Mouse (Mus musculus) limb, embryonic 15.5 days (tissue): ENCODE results near the gene Ttll4. TPM values are rescaled to one million over a fixed set of nuclear protein-coding genes. Genes with fewer than 3 reads are reported as not detected.

ENCODE experiments used
- ATAC-seq: fragments of 200-750 bp; cut with Nextera tagmentation; 2 replicates; pipeline ENCODE4 v1.8.0; 2017; ENCODE audit warnings: low read depth, moderate TSS enrichment; ENCODE audit not compliant: insufficient number of reproducible peaks, low FRiP score, low TSS enrichment
- H3K27ac ChIP-seq: fragments of 300-500 bp; sonication (generic); 2 replicates; pipeline ENCODE4 v1.5.1; 2015; ENCODE audit warnings: moderate library complexity, mild to moderate bottlenecking, inconsistent platforms
- H3K27me3 ChIP-seq: fragments of 300-500 bp; sonication (generic); 2 replicates; pipeline ENCODE4 v1.6.1; 2015; ENCODE audit warnings: inconsistent platforms
- H3K36me3 ChIP-seq: fragments of 300-500 bp; sonication (generic); 2 replicates; pipeline ENCODE4 v1.6.1; 2015; ENCODE audit warnings: inconsistent platforms
- H3K4me1 ChIP-seq: fragments of 300-500 bp; sonication (generic); 2 replicates; pipeline ENCODE4 v1.6.1; 2015; ENCODE audit warnings: inconsistent platforms
- H3K4me2 ChIP-seq: fragments of 300-500 bp; sonication (generic); 2 replicates; pipeline ENCODE4 v1.6.1; 2015; ENCODE audit warnings: mild to moderate bottlenecking, inconsistent platforms
- H3K4me3 ChIP-seq: fragments of 300-500 bp; sonication (generic); 2 replicates; pipeline ENCODE4 v1.5.1; 2015; ENCODE audit warnings: mild to moderate bottlenecking, inconsistent platforms
- H3K9ac ChIP-seq: fragments of 300-500 bp; sonication (generic); 2 replicates; pipeline ENCODE4 v1.6.1; 2015; ENCODE audit warnings: inconsistent platforms
- H3K9me3 ChIP-seq: fragments of 300-500 bp; sonication (generic); 2 replicates; pipeline ENCODE4 v1.6.1; 2016; ENCODE audit warnings: inconsistent platforms
- WGBS: fragments of 180-500 bp; shearing (Covaris S2); methylation state at CpG from one replicate; pipeline ENCODE4 v1.1.7; 2015; 5-methylcytosine and 5-hydroxymethylcytosine counted together
- polyA plus RNA-seq: library from polyadenylated mRNA; unstranded; fragments of >200 nt; fragmentation: Nextera tagmentation; extraction: Ambion mirVana; gene quantifications from 2 replicates; pipeline ENCODE4 v1.2.1, GENCODE M21; 2015

The Ttll4 gene
- polyA plus RNA-seq, 1 experiment from 2014 or later = 12.3 TPM

DNA sequence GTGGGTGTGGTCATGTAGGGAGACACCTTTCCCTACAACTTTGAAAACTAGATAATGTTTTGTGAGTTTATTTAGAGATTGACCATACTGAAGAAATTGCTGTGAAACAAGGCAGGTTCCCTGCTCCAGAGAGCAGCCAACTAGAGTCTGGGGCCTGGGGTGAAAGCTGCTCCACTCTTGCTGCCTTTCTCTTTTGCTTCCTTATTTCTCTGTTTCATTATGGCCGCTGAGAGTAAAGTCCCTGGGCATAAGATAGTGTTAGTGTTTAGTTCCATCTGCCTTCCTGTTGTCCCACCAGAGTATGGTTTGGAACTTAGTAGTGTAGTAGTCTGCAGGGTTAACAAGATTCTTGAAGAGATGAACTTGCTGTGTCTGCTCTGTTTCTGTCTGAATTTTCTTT lies 16.3 kb downstream of the Ttll4 start:
- WGBS = 78% methylated on average over 1 of the region's 1 CpGs
- H3K9ac ChIP-seq = no peak overlapping the region
- no peak for ATAC-seq
- peaks cover 52% of the 10 kb centered on the region for H3K36me3 ChIP-seq
- no peaks in the 10 kb centered on the region for H3K4me1 ChIP-seq
- no peaks in the 10 kb centered on the region for H3K9me3 ChIP-seq
- no peak overlapping the region for H3K4me2 ChIP-seq
- H3K27me3 ChIP-seq = no peaks in the 10 kb centered on the region
- no peak overlapping the region for H3K27ac ChIP-seq
- no peak overlapping the region for H3K4me3 ChIP-seq

DNA sequence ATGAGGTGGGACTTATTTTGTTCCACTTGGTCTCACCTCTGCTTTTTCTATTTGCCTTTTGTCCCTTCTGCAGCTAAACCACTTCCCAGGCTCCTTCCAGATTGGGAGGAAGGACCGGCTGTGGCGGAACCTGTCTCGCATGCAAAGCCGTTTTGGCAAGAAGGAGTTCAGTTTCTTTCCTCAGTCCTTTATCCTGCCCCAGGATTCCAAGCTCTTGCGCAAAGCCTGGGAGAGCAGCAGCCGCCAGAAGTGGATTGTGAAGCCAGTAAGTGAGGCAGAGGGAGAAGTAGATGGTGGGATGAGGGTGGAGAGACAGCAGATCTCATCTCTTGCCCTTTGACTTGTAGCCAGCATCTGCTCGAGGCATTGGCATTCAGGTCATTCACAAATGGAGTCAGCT lies 25.6 kb downstream of the Ttll4 start:
- Histone ChIP-seq H3K36me3 (peaks cover 81% of the 10 kb centered on the region), H3K9ac (no peak overlapping the region), H3K9me3 (no peaks in the 10 kb centered on the region), H3K4me1 (no peaks in the 10 kb centered on the region), H3K4me2 (no peak overlapping the region), H3K27ac (no peak overlapping the region), H3K27me3 (no peaks in the 10 kb centered on the region), H3K4me3 (no peak overlapping the region)
- ATAC-seq = no peak
- WGBS = 93% methylated on average over 7 of the region's 7 CpGs

DNA sequence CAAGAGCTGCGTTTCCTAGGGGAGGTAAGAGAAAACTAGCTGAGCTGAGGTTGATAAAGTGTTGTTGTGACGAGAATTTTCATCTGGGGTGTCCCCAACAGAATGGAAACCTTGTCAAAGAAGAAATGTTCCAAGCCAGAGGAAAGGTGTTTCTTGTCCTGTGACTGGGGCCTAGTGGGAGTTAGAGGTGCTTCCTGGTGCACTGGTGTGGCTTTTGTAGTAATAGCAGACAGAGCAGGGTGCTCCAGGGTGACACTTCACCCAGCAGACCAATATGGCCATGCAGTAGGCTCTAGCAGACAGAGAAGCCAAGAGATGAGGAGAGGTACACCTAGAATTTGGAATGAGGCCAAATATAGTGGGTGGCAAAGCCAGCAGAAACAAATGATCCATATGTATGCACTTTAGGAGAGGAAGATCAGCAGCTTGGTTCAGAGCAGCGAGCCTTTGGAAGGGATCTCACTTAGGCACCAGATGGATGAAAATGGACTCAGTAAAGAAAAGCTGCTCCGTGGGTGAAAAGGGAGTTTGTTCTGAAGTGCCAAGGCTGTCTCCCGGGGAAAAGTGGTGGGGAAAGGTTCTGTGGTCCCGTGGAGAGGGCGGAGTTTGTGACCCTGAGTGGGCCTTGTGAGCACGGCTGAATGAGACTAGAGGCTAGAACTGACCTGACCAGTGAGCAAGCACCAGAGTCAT lies 32.5 kb downstream of the Ttll4 start:
- Histone ChIP-seq H3K4me1 (no peaks in the 10 kb centered on the region), H3K9ac (no peak overlapping the region), H3K4me3 (no peak overlapping the region), H3K27ac (no peak overlapping the region), H3K27me3 (no peaks in the 10 kb centered on the region), H3K9me3 (no peaks in the 10 kb centered on the region), H3K36me3 (peaks cover 84% of the 10 kb centered on the region), H3K4me2 (no peak overlapping the region)
- no peak for ATAC-seq
- WGBS = 94% methylated on average over 8 of the region's 8 CpGs

DNA sequence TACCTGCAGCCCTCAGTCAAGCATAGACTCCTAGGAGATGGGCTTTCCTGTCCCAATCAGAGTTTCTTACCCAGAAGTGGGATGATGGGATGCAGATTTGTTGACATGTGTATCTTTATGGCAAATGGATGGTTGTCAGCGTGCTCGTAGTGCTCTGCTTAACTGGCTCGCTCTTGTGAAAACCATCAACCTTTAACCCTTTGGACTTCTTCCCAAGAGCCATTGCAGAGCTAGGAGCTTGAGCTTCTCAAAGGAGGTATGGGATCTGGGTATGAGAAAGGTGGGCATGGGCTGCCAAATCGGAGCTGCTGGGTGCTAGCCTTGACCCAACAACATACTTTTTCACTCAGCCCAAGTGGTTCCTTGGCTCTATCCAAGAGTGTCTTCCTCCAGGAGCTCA lies 34.3 kb downstream of the Ttll4 start:
- Histone ChIP-seq H3K27me3 (no peaks in the 10 kb centered on the region), H3K9me3 (no peaks in the 10 kb centered on the region), H3K27ac (no peak overlapping the region), H3K4me2 (no peak overlapping the region), H3K4me1 (no peaks in the 10 kb centered on the region), H3K9ac (no peak overlapping the region), H3K36me3 (peaks cover 80% of the 10 kb centered on the region), H3K4me3 (no peak overlapping the region)
- no peak for ATAC-seq
- WGBS = 93% methylated on average over 4 of the region's 4 CpGs

DNA sequence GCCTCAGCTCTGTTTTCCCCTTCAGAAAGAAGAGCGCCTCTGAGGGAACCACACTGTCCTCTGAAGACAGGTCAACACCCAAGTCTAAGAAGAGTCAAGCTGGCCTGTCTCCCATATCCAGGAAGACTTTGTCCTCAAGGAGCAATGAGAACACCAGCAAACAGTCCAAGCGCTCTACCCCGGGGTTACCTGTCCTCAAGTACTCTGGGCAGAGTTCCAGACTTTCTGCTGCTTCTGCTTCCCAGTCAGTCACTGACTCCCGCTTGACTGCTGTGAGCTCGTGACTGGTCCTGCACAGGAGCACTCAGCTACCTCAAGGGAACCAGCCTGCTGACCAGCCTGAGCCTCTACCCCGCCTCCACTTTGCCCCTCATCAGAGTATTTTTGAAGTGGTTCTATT lies 35.9 kb downstream of the Ttll4 start:
- Histone ChIP-seq H3K27ac (no peak overlapping the region), H3K4me2 (no peak overlapping the region), H3K4me1 (no peaks in the 10 kb centered on the region), H3K9me3 (no peaks in the 10 kb centered on the region), H3K9ac (no peak overlapping the region), H3K36me3 (peaks cover 73% of the 10 kb centered on the region), H3K27me3 (no peaks in the 10 kb centered on the region), H3K4me3 (no peak overlapping the region)
- WGBS = 88% methylated on average over 6 of the region's 6 CpGs
- no peak for ATAC-seq

DNA sequence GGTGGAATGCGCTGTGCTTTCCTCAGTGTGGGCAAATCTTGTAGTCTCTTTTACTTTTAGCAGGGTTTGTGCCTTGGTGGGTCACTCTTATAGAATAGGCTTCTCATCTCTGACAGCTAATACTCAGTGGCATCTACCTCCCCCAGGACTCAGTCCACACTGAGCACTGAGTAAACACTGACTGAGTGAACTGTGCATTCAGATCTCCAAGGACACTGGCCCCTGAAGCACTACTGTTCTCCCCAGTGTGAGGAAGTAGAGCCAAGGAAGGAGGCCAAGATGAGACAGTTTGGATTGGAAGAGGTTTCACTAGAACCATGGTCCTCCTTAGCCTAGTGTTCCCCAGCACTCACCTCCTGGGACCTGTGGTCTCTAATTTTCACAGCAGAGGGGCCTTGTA lies 36.8 kb downstream of the Ttll4 start:
- 100% methylated on average over 1 of the region's 1 CpGs for WGBS
- H3K4me3 ChIP-seq = no peak overlapping the region
- H3K9me3 ChIP-seq = no peaks in the 10 kb centered on the region
- no peak overlapping the region for H3K27ac ChIP-seq
- H3K27me3 ChIP-seq = no peaks in the 10 kb centered on the region
- H3K36me3 ChIP-seq = peaks cover 71% of the 10 kb centered on the region
- H3K4me1 ChIP-seq = no peaks in the 10 kb centered on the region
- H3K9ac ChIP-seq = no peak overlapping the region
- no peak for ATAC-seq
- H3K4me2 ChIP-seq = no peak overlapping the region

DNA sequence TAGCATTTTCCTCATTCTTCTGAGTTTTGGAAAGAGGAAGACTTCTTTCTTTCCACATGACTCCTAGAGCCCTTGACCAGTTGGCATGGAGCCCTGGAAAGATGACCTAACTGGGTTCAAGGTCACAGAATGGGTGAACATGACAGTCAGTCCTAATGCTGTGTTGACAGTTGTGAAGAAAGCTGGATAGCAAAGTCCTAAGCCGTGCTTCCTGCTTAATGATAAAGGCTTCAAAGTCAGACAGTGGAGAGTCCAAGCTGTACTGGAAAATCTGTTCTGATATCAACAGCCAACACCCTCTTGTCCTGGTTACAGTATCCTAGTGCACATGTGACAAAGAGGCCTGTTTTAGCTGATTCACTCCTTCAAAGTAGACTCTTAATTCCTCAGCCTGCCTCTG lies 37.2 kb downstream of the Ttll4 start:
- H3K27ac ChIP-seq = no peak overlapping the region
- no peaks in the 10 kb centered on the region for H3K9me3 ChIP-seq
- no peaks in the 10 kb centered on the region for H3K27me3 ChIP-seq
- H3K36me3 ChIP-seq = peaks cover 71% of the 10 kb centered on the region
- no peak overlapping the region for H3K4me2 ChIP-seq
- no peak for ATAC-seq
- no peak overlapping the region for H3K9ac ChIP-seq
- no peak overlapping the region for H3K4me3 ChIP-seq
- H3K4me1 ChIP-seq = no peaks in the 10 kb centered on the region
- 81% methylated on average over 1 of the region's 1 CpGs for WGBS

DNA sequence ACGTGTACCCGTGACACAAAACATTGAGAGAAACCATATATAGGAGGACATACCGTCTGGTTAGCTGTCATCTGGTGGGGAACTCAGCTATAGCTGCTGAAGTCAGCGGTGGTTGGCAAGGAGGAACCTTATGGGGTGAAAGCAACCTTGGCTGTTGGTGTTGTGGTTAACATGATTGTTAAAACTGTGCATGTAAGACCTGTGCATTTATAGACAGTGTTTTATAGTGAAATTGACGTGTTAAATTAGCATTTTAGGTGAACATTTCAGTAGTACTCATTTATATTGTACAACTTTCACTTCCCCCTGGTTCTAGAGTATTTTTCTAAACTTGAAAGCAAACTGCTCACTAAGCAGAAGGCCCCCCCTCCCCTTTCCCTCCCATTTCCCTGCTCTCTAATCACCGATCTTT lies 40.6 kb downstream of the Ttll4 start:
- WGBS = 79% methylated on average over 6 of the region's 6 CpGs
- Histone ChIP-seq H3K27me3 (no peaks in the 10 kb centered on the region), H3K9ac (no peak overlapping the region), H3K4me2 (no peak overlapping the region), H3K9me3 (no peaks in the 10 kb centered on the region), H3K4me1 (no peaks in the 10 kb centered on the region), H3K36me3 (peaks cover 39% of the 10 kb centered on the region), H3K27ac (no peak overlapping the region), H3K4me3 (no peak overlapping the region)
- ATAC-seq = no peak

DNA sequence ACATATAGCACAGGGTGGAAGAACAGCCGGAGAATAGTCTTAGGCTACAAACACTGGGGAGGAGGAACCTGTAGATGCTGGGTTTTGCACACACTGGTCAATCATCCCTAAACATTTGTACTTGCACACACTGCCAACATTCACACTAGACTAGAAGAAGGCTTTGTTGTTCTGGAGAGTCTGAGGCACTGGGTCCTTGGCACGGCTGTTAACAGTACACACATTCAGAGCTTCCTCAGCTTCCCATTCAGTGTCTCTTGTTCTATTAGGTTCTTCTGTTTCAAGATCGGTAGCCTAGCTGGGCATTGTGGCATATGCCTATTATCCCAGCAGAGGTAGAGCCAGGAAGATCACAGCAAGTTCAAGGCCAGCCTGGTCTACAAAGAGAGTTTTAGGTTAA lies 42.6 kb downstream of the Ttll4 start:
- no peak overlapping the region for H3K27ac ChIP-seq
- no peak overlapping the region for H3K4me2 ChIP-seq
- 73% methylated on average over 3 of the region's 3 CpGs for WGBS
- H3K9ac ChIP-seq = no peak overlapping the region
- no peaks in the 10 kb centered on the region for H3K4me1 ChIP-seq
- no peak overlapping the region for H3K4me3 ChIP-seq
- peaks cover 19% of the 10 kb centered on the region for H3K36me3 ChIP-seq
- no peaks in the 10 kb centered on the region for H3K27me3 ChIP-seq
- no peak for ATAC-seq
- H3K9me3 ChIP-seq = no peaks in the 10 kb centered on the region

DNA sequence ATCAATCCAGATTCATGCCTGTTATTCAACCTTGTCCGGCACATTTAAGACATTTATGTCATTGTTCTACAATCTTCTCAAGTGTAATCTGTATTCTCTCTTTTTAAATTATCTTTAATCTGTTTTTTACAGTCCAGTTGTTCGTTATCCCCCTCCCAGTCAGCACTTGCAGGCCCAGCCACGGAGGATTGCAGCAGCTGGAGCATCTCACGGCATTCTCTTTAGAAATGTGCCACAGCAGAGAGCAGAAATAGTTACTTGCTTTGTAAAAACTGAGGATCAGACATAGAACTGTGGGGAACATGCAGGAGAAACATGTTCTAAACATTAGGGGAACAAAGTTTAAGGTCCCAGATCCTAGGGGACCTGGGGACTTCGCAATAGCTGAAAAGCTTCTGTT lies 43.5 kb downstream of the Ttll4 start:
- H3K9me3 ChIP-seq = no peaks in the 10 kb centered on the region
- ATAC-seq = no peak
- no peak overlapping the region for H3K27ac ChIP-seq
- 65% methylated on average over 5 of the region's 5 CpGs for WGBS
- H3K4me3 ChIP-seq = no peak overlapping the region
- H3K4me1 ChIP-seq = no peaks in the 10 kb centered on the region
- no peaks in the 10 kb centered on the region for H3K27me3 ChIP-seq
- no peak overlapping the region for H3K9ac ChIP-seq
- H3K36me3 ChIP-seq = peaks cover 15% of the 10 kb centered on the region
- no peak overlapping the region for H3K4me2 ChIP-seq

DNA sequence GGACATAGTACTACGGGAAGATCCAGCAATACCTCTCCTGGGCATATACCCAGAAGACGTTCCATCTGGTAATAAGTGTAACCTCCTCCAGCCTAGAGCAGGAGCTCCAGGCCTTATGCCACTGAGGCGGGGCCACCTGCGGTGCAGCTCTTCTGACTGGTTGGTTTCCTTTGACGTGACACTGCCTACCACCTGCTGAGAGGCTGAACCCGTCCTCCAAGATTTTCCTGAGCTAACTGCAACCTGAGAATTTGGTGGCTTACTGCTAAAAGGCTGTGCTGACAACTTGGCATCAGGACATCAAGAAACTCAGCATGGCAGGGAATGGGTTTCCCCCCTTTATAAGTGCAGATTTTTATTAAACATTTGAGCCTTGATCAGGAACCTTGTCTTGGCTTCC lies 48.0 kb downstream of the Ttll4 start:
- 33% methylated on average over 6 of the region's 6 CpGs for WGBS
- ATAC-seq = no peak
- no peak overlapping the region for H3K4me3 ChIP-seq
- H3K9ac ChIP-seq = no peak overlapping the region
- H3K4me2 ChIP-seq = no peak overlapping the region
- no peaks in the 10 kb centered on the region for H3K27me3 ChIP-seq
- H3K4me1 ChIP-seq = peaks cover 17% of the 10 kb centered on the region
- H3K9me3 ChIP-seq = no peaks in the 10 kb centered on the region
- no peak overlapping the region for H3K27ac ChIP-seq
- H3K36me3 ChIP-seq = no peaks in the 10 kb centered on the region

DNA sequence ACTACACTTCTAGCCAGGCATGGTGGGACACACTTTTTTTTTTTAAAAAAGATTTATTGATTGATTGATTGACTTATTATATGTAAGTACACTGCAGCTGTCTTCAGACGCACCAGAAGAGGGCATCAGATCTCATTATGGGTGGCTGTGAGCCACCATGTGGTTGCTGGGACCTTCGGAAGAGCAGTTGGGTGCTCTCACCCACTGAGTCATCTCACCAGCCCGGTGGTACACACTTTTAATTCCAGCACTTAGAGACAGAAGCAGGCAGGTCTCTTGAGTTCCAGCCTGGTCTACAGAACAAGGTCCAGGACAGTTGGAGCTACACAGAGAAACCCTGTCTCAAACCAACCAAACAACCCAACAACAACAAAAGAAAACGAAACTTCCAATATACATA lies 50.5 kb downstream of the Ttll4 start:
- Histone ChIP-seq H3K36me3 (no peaks in the 10 kb centered on the region), H3K27ac (no peak overlapping the region), H3K27me3 (no peaks in the 10 kb centered on the region), H3K9me3 (no peaks in the 10 kb centered on the region), H3K4me1 (peaks cover 17% of the 10 kb centered on the region), H3K9ac (no peak overlapping the region), H3K4me3 (no peak overlapping the region), H3K4me2 (no peak overlapping the region)
- 77% methylated on average over 4 of the region's 4 CpGs for WGBS
- ATAC-seq = no peak
